Mouse (Mus musculus): Measurements from ENCODE around the gene Hist2h3b.
"Not testable (repeated sequence)": the region's sequence is repeated elsewhere in the genome, so short reads cannot be mapped to it uniquely, and the experiment has no call there.

Hist2h3b gene

GRCm38 (mm10) chr3:96263558-96264403, 4.7 kb upstream of the Hist2h3b start:
- DNase-seq: peak; percentile 61 to 66

GRCm38 (mm10) chr3:96264404-96264949, 4.0 kb upstream of the Hist2h3b start:
- DNase-seq: no peak

- no peak for DNase-seq
Measured at GRCm38 (mm10) chr3:96266132-96266710, 2.2 kb upstream of the Hist2h3b start.

- DNase-seq: no peak
Measured at GRCm38 (mm10) chr3:96267541-96267940, 913 bp upstream of the Hist2h3b start.

- peak; percentile 38 to 52 for DNase-seq
Measured at GRCm38 (mm10) chr3:96268776-96269378, 423 bp downstream of the Hist2h3b start.

- peak; percentile 91 to 94 for DNase-seq
Measured at GRCm38 (mm10) chr3:96269511-96270474, 1.3 kb downstream of the Hist2h3b start, which contains the start of gene Hist2h2bb. Gene Hist2h2bb, plus strand, starts transcription at chr3:96269752.

- DNase-seq: no peak
Measured at GRCm38 (mm10) chr3:96273591-96274465, 5.4 kb downstream of the Hist2h3b start.

GRCm38 (mm10) chr3:96277428-96277799, 9.0 kb downstream of the Hist2h3b start:
- peak in 1 of 2 experiments; percentile 61 for DNase-seq

- DNase-seq: peak; percentile 89 to 91
Measured at GRCm38 (mm10) chr3:96277800-96278624, 9.6 kb downstream of the Hist2h3b start.

- DNase-seq: no peak
Measured at GRCm38 (mm10) chr3:96280660-96281059, 12.2 kb downstream of the Hist2h3b start.

GRCm38 (mm10) chr3:96284457-96284856, 16.0 kb downstream of the Hist2h3b start:
- DNase-seq: no peak

- not testable (repeated sequence) for DNase-seq
Measured at GRCm38 (mm10) chr3:96287334-96287733, 18.9 kb downstream of the Hist2h3b start.

GRCm38 (mm10) chr3:96289201-96289600, 20.7 kb downstream of the Hist2h3b start:
- DNase-seq: no peak

- not testable (repeated sequence) for DNase-seq
Measured at GRCm38 (mm10) chr3:96290727-96291126, 22.3 kb downstream of the Hist2h3b start.

GRCm38 (mm10) chr3:96292641-96293040, 24.2 kb downstream of the Hist2h3b start:
- no peak for DNase-seq

- DNase-seq: no peak
Measured at GRCm38 (mm10) chr3:96293368-96293767, 24.9 kb downstream of the Hist2h3b start.

- DNase-seq: no peak
Measured at GRCm38 (mm10) chr3:96293787-96294186, 25.3 kb downstream of the Hist2h3b start, which contains the start of gene Fcgr1. Gene Fcgr1, minus strand, starts transcription at chr3:96293969.

GRCm38 (mm10) chr3:96298360-96298759, 29.9 kb downstream of the Hist2h3b start:
- DNase-seq: no peak

GRCm38 (mm10) chr3:96299562-96299961, 31.1 kb downstream of the Hist2h3b start:
- no peak for DNase-seq

All from cerebellum, postnatal 25 days (tissue).